Mouse (Mus musculus): ENCODE data around the gene Glo1. TPM values are rescaled to one million over a fixed set of nuclear protein-coding genes. Genes with fewer than 3 reads are reported as not detected.
A peak's percentile ranks its signal among the peaks of the same experiment; 100 is the strongest.

The Glo1 gene
- polyA plus RNA-seq, 1 experiment from 2014 or later = 241 TPM

DNA sequence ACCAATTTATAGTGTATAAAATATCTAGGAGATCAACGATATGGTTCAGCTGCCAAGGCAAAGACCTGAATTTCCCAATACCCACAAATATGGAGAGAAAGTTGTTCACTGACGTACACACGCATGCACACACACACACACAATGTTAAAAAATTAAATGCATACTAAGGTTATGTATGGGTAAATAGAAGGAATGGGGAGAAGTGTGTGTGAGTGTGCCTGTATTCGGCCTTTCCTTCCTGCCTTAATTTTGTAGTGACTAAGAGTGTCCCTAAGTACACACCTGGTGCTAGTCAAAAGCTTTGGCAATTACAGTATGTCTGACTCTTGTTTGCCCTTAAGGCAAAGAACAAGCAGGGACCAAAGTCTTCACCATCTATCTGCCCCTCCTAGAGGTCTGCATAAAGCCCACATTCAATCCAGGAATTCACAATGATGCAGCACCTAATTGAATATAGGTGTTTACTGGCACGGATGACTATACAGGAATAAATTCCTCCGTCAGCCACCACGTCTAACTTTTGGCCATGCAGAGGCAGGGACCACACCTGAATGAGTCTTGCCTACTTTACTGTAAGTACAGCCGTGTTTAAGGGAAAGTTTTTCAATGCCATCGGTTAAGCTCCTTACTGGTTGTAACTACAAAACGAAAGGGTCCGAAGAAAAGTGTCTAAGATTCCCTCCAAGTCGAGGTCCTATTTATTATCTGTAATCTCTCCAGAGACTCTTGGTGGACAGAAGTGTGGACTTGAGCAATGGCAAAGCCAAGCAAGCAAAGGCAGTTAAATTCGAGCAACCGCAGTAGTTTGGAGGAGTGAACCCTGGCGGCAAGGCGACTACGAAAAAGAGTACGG lies 15.2 kb downstream of the Glo1 start:
- no peaks in the 10 kb centered on the region for H3K27me3 ChIP-seq
- ATAC-seq (ENCODE audit: low FRiP score) = no peak
- no peaks in the 10 kb centered on the region for H3K36me3 ChIP-seq (replicated peaks)
- H3K9ac ChIP-seq = peak overlapping the region; percentile 63
- H3K4me3 ChIP-seq (replicated peaks) = peak overlapping the region; percentile 62
- peak overlapping the region; percentile 58 for H3K4me2 ChIP-seq
- peak overlapping the region; percentile 82 for H3K27ac ChIP-seq
- no peaks in the 10 kb centered on the region for H3K9me3 ChIP-seq
- WGBS = 24% methylated on average over 18 of the region's 18 CpGs
- H3K4me1 ChIP-seq = peaks cover 34% of the 10 kb centered on the region

DNA sequence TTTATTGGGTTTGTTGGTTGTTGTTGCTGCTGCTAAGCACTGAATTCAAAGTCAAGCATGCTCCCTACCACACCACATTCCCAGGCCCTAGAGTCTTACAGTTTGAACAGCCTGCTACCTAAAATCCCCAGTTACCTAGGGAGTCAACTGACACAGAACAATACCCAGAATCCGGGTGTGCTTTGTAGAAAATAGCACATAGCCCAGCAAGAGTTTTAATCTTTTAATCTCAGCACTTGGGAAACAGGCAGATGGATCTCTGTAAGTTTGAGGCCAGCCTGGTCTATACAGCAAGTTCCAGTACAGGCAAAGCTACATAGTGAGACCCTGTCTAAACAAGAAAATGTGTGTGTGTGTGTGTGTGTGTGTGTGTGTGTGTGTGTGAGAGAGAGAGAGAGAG lies 15.9 kb downstream of the Glo1 start:
- Histone ChIP-seq H3K36me3 (replicated peaks) (no peaks in the 10 kb centered on the region), H3K27ac (no peak overlapping the region), H3K9me3 (no peaks in the 10 kb centered on the region), H3K27me3 (no peaks in the 10 kb centered on the region), H3K4me1 (peaks cover 34% of the 10 kb centered on the region), H3K4me3 (replicated peaks) (no peak overlapping the region), H3K4me2 (peak overlapping the region; percentile 58; the same call in 1 of the 2 replicates), H3K9ac (no peak overlapping the region)
- ATAC-seq (ENCODE audit: low FRiP score) = no peak
- WGBS = 38% methylated on average over 1 of the region's 1 CpGs

DNA sequence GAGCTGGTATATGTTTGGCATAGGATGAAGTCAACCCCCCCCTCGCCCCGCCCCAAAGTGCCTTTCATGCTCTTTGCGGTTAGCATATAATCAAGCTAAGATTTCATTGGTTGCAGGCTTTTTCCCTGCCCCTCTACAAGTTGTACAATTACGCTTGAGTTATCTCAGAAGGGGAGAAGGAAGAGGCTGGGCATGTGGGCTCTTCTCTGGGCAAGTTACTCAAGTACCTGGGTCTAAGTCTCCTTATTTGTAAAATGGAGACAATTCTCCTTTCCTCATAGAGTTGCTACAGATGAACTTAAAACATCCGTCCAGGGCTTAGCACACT lies 16.7 kb downstream of the Glo1 start:
- Histone ChIP-seq H3K9me3 (no peaks in the 10 kb centered on the region), H3K27me3 (no peaks in the 10 kb centered on the region), H3K27ac (no peak overlapping the region), H3K4me2 (no peak overlapping the region), H3K4me1 (peaks cover 34% of the 10 kb centered on the region), H3K36me3 (replicated peaks) (no peaks in the 10 kb centered on the region), H3K9ac (no peak overlapping the region), H3K4me3 (replicated peaks) (no peak overlapping the region)
- WGBS = 97% methylated on average over 5 of the region's 5 CpGs
- no peak for ATAC-seq (ENCODE audit: low FRiP score)

DNA sequence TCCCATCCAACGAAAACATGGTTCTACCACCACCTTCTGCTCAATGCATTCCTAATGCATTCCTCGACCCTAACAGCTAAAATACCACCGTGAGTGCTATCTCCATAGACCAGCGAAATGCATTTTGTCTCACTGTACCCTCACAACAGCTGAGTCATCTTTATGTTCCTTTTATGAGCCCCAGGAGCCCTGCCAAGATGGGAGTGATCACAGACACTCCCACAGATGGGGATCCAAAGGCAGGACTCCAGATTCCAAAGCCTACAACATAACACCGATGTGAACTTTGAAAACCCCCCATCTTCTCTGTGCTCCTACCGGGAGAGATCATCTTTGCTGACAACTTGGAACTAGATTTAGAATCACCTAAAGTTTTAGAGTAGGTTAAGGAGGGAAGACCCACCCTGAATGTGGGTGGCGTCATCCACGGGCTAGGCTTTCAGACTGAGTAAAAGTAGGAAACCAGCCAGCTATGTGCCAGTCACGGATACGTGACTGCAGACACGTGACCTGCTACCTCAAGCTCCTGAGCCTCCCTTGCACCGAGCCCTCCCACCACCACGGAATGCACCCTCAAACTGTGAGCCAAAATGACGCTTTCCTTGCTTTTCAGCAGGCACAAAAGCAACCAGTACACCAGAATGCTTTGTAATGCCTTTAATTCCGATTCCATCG lies 17.2 kb downstream of the Glo1 start:
- no peak overlapping the region for H3K4me3 ChIP-seq (replicated peaks)
- no peak overlapping the region for H3K27ac ChIP-seq
- no peak overlapping the region for H3K4me2 ChIP-seq
- no peaks in the 10 kb centered on the region for H3K27me3 ChIP-seq
- 92% methylated on average over 16 of the region's 16 CpGs for WGBS
- peaks cover 34% of the 10 kb centered on the region for H3K4me1 ChIP-seq
- H3K9me3 ChIP-seq = no peaks in the 10 kb centered on the region
- no peak for ATAC-seq (ENCODE audit: low FRiP score)
- no peaks in the 10 kb centered on the region for H3K36me3 ChIP-seq (replicated peaks)
- no peak overlapping the region for H3K9ac ChIP-seq

DNA sequence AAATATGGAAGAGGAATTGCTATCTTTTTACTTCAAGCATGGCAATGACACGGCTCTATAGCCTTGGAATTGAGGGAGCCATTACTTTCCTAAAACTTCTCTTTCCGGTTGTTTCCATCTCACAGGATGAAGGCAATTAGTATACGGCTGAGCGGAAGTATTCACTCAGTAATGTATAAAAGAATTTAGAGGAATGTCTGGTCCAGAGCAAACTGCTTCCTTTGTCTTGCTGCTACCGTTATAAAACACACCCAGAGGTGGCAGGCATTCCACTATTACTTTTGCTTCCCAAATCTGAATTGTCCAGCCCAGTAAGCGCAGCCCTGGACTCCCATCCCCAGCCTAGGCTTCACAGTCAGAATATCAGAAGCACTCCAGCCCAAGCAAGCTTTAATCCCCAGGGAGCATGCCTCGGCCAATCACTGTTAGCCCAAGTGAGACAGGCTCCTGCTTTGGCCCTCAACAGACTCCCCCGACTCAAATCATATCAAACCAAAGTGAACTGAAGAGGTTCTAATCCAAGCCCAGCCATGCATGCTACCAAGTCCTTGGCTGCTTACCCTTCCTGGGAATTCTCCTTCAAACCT lies 18.7 kb downstream of the Glo1 start:
- no peak overlapping the region for H3K4me3 ChIP-seq (replicated peaks)
- WGBS = 39% methylated on average over 8 of the region's 8 CpGs
- H3K36me3 ChIP-seq (replicated peaks) = peaks cover 4% of the 10 kb centered on the region
- no peak for ATAC-seq (ENCODE audit: low FRiP score)
- H3K9ac ChIP-seq = 0 out of 2 replicates have a peak overlapping the region, but pooled peaks have one; percentile 7
- no peak overlapping the region for H3K4me2 ChIP-seq
- peak overlapping the region; percentile 68 for H3K27ac ChIP-seq
- no peaks in the 10 kb centered on the region for H3K27me3 ChIP-seq
- H3K9me3 ChIP-seq = no peaks in the 10 kb centered on the region
- peaks cover 34% of the 10 kb centered on the region for H3K4me1 ChIP-seq

DNA sequence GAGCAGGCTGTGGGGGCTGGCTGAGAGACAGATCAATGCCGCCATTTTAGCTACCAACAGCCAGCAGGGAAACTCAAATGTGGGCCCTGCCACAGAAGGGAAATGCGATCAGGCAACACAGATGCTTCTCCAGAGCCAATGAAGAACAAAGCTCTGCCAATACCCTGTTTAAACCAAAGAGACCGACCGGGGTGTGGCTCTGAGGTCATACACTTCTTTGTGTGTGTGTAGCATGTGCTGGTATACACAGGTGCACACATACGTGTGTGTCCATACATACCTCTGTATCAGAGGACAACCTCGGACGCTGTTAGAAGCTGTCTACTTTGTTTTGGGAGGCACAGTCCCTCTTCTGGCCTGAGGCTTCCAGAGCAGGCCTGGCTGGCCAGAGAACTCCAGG lies 19.3 kb downstream of the Glo1 start:
- 87% methylated on average over 7 of the region's 7 CpGs for WGBS
- H3K27me3 ChIP-seq = no peaks in the 10 kb centered on the region
- H3K9me3 ChIP-seq = no peaks in the 10 kb centered on the region
- no peak for ATAC-seq (ENCODE audit: low FRiP score)
- H3K36me3 ChIP-seq (replicated peaks) = peaks cover 11% of the 10 kb centered on the region
- H3K4me1 ChIP-seq = peaks cover 34% of the 10 kb centered on the region
- no peak overlapping the region for H3K4me2 ChIP-seq
- no peak overlapping the region for H3K9ac ChIP-seq
- H3K4me3 ChIP-seq (replicated peaks) = no peak overlapping the region
- peak overlapping the region; percentile 68; the same call in 1 of the 2 replicates for H3K27ac ChIP-seq

DNA sequence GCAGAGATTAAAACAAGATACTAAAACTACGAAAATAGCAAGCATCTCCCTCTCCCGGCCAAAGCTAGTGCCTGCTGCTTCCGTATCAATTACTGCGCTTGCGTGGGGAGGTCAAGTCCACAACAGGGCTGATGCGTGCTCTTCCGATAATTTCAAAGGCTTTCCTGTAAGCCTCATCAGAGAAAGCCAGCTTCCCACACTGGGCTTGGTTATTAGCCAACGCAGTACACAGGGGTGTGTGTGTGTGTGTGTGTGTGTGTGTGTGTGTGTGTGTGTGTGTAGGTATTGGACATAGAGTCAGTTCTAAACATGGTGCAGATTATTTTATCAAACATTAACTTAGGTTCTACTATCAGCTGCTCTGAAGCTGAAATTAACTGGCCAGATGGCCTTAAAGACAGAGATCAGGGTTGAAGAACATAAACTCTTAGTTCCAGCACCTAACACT lies 20.0 kb downstream of the Glo1 start:
- no peak overlapping the region for H3K27ac ChIP-seq
- no peaks in the 10 kb centered on the region for H3K27me3 ChIP-seq
- ATAC-seq (ENCODE audit: low FRiP score) = no peak
- no peak overlapping the region for H3K9ac ChIP-seq
- no peak overlapping the region for H3K4me2 ChIP-seq
- H3K36me3 ChIP-seq (replicated peaks) = peaks cover 18% of the 10 kb centered on the region
- no peak overlapping the region for H3K4me3 ChIP-seq (replicated peaks)
- 94% methylated on average over 8 of the region's 8 CpGs for WGBS
- no peaks in the 10 kb centered on the region for H3K9me3 ChIP-seq
- H3K4me1 ChIP-seq = peaks cover 30% of the 10 kb centered on the region

DNA sequence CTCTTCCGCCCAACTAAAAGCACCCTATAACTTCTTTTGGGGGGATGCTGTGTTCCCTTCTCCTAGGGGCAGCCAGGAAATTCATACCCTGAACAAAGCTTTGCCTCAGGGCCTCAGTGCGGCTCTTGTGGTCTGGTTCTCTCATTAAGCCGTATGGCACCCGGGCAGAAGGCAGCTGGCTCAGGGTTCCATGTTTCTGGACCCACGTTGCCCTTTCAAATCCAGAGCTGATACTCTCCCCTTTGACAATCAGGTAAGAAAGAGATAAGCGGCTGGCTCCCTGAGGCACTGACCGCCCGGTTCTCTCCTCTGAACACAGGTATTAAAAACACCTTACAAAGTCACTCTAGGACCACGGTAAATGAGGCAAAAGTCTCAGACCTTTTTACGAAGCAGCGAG lies 20.5 kb downstream of the Glo1 start:
- H3K27ac ChIP-seq = no peak overlapping the region
- H3K36me3 ChIP-seq (replicated peaks) = peaks cover 18% of the 10 kb centered on the region
- no peak for ATAC-seq (ENCODE audit: low FRiP score)
- WGBS = 92% methylated on average over 11 of the region's 11 CpGs
- H3K4me1 ChIP-seq = peaks cover 26% of the 10 kb centered on the region
- H3K9me3 ChIP-seq = no peaks in the 10 kb centered on the region
- H3K27me3 ChIP-seq = no peaks in the 10 kb centered on the region
- H3K9ac ChIP-seq = no peak overlapping the region
- H3K4me3 ChIP-seq (replicated peaks) = no peak overlapping the region
- H3K4me2 ChIP-seq = no peak overlapping the region

DNA sequence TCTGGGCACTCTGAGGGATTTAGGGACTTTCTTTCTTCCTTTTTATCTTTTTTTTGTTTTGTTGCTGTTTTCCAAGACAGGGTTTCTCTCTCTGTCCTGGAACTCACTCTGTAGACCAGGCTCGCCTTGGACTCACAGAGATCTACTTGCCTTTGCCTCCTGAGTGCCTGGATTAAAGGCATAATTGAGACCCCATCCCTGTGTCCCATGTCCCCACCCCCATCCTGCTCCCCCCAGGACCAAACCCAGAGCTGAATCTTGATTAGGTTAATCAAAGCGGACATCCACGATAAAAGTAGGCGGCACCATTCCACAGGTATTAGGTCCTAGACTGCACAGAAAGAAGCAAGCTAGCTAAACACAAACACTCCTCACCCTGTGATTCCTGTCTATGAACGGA lies 21.7 kb downstream of the Glo1 start:
- H3K9ac ChIP-seq = no peak overlapping the region
- no peaks in the 10 kb centered on the region for H3K27me3 ChIP-seq
- ATAC-seq (ENCODE audit: low FRiP score) = no peak
- no peak overlapping the region for H3K4me3 ChIP-seq (replicated peaks)
- H3K4me1 ChIP-seq = peaks cover 19% of the 10 kb centered on the region
- H3K4me2 ChIP-seq = no peak overlapping the region
- H3K36me3 ChIP-seq (replicated peaks) = peaks cover 25% of the 10 kb centered on the region
- no peak overlapping the region for H3K27ac ChIP-seq
- WGBS = 86% methylated on average over 5 of the region's 5 CpGs
- no peaks in the 10 kb centered on the region for H3K9me3 ChIP-seq

DNA sequence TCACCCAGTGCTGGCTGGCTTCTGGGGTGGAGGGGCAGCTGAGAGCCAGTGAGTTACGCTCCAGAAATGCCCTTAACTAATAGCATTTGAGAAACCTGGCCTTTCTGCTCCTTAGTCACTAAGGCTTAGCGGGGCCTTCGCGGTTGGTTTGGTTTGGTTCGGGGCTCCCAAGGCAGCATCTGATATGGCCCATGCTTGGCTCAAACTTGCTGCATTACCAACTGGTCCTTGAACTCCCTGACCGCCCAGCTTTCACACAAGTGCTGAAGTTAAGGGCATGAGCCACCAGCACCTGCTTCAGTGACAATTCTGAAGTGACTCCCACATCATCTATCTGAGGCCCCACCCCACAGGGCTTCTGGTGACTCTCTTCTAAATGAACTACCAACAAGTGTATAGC lies 22.4 kb downstream of the Glo1 start:
- Histone ChIP-seq H3K36me3 (replicated peaks) (peaks cover 30% of the 10 kb centered on the region), H3K9me3 (no peaks in the 10 kb centered on the region), H3K27ac (no peak overlapping the region), H3K4me1 (peaks cover 19% of the 10 kb centered on the region), H3K27me3 (no peaks in the 10 kb centered on the region), H3K9ac (no peak overlapping the region), H3K4me2 (no peak overlapping the region), H3K4me3 (replicated peaks) (no peak overlapping the region)
- WGBS = 90% methylated on average over 6 of the region's 6 CpGs
- no peak for ATAC-seq (ENCODE audit: low FRiP score)

DNA sequence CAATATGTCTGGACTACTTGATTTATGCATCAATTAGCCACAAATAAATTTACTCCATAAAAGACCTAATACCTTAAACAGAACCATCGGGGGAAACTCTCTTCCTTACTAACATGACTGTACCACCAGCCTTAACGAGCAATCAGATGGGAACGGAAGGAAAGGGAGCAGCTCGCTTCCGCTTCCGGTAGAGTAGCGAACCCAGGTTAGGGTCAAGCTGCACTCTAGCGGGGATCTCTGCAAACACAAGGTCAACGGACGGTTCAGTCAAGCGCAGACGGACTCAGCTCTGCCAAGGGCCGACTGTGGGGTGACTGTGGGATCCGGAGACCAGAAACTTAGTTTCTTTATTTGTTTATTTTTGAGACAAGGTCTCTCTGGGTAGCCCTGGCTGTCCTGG lies 24.5 kb downstream of the Glo1 start:
- Histone ChIP-seq H3K27me3 (no peaks in the 10 kb centered on the region), H3K36me3 (replicated peaks) (peaks cover 42% of the 10 kb centered on the region), H3K4me2 (no peak overlapping the region), H3K4me3 (replicated peaks) (no peak overlapping the region), H3K9ac (no peak overlapping the region), H3K27ac (no peak overlapping the region), H3K9me3 (no peaks in the 10 kb centered on the region), H3K4me1 (peaks cover 3% of the 10 kb centered on the region)
- no peak for ATAC-seq (ENCODE audit: low FRiP score)
- 94% methylated on average over 14 of the region's 14 CpGs for WGBS

DNA sequence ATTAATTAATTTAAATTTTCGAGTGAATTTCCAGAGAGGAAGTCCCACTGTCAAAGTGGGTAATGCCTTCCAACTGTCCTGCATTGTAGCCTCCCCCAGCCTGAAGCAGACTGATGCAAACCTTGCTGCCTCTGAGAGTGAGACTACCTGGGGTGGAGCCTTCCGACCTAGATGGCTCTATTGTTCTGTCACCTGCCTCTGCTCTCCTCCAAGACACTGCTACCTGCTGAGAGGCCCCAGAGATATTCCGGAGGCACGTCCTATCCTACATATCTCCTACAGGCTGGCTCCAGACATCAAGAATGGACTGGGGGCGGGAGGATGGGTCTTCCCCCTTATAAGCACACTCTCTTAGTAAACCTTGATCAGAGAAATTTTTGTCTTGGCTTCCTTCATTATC lies 28.4 kb downstream of the Glo1 start:
- ATAC-seq (ENCODE audit: low FRiP score) = no peak
- no peak overlapping the region for H3K4me3 ChIP-seq (replicated peaks)
- H3K27me3 ChIP-seq = no peaks in the 10 kb centered on the region
- no peak overlapping the region for H3K4me2 ChIP-seq
- no peaks in the 10 kb centered on the region for H3K9me3 ChIP-seq
- WGBS = 76% methylated on average over 5 of the region's 5 CpGs
- no peak overlapping the region for H3K9ac ChIP-seq
- H3K4me1 ChIP-seq = 0 out of 2 replicates have a peak, but pooled peaks cover 8% of the 10 kb centered on the region
- H3K27ac ChIP-seq = no peak overlapping the region
- peaks cover 63% of the 10 kb centered on the region for H3K36me3 ChIP-seq (replicated peaks)

All from forebrain, embryonic 12.5 days (tissue).